Mouse (Mus musculus): ENCODE measurements around the gene Cyth4. TPM values are rescaled to one million over a fixed set of nuclear protein-coding genes. Genes with fewer than 3 reads are reported as not detected.
A peak's percentile ranks its signal among the peaks of the same experiment; 100 is the strongest.

Gene Cyth4
- polyA plus RNA-seq, 1 experiment: 16.9 TPM

DNA sequence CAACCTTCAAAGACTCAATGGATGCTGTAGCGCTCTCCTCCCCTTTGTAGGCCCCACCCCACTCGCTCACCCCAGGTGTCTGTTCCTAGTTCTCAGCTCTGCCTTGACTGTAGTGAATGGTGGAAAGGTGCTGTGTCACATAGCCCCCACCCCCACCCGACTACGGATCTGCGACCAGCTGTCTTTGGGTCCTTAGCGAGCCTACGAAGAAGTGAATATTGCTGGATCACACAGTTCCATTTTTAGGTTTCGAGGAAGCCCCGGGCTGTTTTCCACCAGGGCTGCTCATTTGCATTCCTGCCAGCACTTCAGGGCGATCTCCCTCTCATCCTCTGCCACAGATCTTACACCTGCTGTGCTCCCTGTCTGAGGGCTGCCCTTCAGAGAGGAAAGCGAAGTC is 13.5 kb upstream of the Cyth4 start:
- peak in 1 of 2 experiments; percentile 45 for DNase-seq (ENCODE audit: extremely low spot score in 1 of 2, low spot score in 1 of 2)

DNA sequence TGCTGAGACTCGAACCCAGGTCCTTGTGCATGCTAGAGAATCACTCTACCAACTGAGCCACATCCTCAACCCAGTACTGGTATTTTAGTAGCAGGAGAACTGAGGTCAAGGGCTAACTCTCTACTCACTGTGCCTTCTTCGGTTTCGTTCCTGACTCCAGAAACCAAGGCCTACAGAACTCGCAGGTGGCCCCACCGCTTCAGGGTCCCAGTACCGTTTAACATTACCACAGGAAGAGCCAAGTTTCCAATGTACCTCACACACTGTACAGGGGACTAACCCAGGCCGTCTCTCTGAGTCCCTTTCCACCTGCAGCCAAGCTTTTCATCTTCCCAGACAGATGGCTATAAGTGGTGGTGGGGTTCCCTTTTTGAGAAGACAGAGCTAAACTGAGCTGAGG is 11.4 kb upstream of the Cyth4 start:
- DNase-seq (ENCODE audit: extremely low spot score in 1 of 2, low spot score in 1 of 2): no peak

DNA sequence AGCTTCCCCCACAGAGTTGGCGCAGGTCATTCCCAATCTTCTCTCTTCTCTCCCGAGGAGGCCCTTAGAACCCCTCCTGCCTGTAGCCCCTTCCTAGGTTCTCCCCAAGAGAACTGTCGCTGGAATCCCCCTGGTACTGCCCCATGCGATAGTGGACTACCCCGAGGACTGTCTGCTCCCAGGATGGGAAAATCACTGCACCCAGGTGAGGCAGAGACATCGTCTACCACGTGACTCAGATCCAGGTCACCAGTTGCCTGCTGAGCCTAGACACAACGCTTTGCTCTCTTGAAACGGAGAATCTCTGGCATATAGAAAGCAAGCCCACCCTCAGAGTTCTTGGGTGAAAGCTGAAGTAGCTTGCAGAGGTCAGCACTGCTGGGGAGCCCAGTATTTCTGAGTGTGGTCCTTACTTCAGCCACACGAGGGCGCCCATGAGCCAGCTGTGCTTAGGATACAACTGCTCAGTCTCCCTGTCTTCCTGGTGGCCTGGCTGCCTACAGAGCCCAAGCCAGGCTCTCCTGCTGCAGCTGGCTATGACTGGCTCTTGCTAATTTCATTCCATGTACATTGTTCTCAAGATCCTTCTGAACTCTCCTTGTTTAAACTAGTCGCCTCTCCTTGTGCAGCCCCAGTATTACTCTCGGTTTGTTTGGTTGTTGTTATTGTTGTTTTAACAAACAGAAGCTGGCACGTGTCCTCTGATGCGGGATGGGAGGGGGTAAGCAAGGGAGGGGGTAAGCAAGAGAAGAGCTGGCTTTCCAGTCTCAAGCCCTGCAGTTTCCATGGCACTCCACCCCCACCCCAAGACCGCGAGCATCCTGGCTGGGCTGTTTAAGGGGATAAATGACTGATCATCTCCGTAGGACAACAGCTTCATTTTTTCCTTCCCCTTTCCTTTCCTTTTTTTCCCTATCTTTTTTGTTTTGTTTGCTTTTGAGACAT is 9.5 kb upstream of the Cyth4 start:
- peak; percentile 64 to 96 for DNase-seq (ENCODE audit: extremely low spot score in 1 of 2, low spot score in 1 of 2)

- DNase-seq (ENCODE audit: extremely low spot score in 1 of 2, low spot score in 1 of 2): no peak
These were observed 8.8 kb upstream of the Cyth4 start for GRCm38 (mm10) chr15:78588049-78588448.

GRCm38 (mm10) chr15:78588900-78589299 is 7.9 kb upstream of the Cyth4 start:
- no peak for DNase-seq (ENCODE audit: extremely low spot score in 1 of 2, low spot score in 1 of 2)

DNA sequence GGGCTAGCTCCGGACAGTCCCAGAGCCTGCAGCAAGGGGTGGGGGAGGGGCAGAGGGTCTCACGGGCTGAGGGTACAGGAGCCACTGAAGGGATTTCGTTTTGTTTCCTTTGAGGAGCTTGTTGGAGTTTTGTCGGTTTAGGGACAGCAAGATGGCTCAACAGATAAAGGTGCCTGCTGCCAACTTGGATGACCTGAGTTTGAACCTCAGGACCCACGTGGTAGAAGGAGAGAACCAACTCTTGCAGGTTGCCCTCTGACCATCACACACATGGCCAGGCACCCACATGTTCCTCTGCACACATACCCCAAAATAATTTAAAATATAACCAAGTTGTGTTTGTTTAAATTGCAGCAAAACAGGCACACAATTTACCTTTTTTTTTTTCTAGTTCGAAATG is 6.9 kb upstream of the Cyth4 start:
- DNase-seq (ENCODE audit: extremely low spot score in 1 of 2, low spot score in 1 of 2): no peak

GRCm38 (mm10) chr15:78590785-78591184 is 6.1 kb upstream of the Cyth4 start:
- DNase-seq (ENCODE audit: extremely low spot score in 1 of 2, low spot score in 1 of 2): no peak

DNA sequence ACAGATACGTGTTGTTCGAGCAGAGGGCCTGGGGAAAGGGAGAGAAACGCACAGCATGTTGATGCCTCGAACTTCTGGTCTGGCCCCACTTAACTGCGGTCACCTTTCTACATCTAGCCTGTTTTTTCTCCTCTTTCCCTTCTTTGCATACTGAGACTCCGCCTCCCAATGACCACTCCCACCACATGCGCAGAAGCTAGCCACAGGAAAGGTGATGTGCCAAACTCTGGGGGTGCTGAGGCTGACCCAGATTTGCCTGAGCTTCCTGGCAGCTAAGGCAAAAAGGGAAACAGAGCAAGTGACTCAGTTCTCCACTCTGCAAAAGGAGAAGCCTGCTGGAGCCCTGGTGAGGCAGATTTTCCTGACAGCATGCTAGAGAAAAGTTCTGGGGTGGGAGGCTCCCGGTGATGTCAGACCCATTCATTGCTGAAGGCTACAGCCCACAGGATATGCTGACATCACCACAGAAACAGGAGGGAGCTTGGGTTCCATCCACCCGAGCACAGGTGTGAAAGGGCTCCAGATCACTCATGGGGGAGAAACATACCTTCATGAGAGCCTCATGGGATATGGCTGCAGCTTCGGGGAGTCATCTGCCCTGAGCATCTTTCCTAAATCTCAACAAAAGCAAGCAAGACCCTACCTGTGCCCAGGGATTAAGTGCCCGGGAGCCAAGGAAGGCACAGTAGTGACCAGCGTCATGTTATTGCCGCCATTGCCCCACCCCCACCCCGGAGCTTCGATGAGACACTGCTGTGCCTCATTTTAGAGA is 5.0 kb upstream of the Cyth4 start:
- no peak for DNase-seq (ENCODE audit: extremely low spot score in 1 of 2, low spot score in 1 of 2)

- DNase-seq (ENCODE audit: extremely low spot score in 1 of 2, low spot score in 1 of 2): no peak
These were observed 4.3 kb upstream of the Cyth4 start for GRCm38 (mm10) chr15:78592452-78592968.

- no peak for DNase-seq (ENCODE audit: extremely low spot score in 1 of 2, low spot score in 1 of 2)
These were observed 2.9 kb upstream of the Cyth4 start for GRCm38 (mm10) chr15:78593896-78594425.

DNA sequence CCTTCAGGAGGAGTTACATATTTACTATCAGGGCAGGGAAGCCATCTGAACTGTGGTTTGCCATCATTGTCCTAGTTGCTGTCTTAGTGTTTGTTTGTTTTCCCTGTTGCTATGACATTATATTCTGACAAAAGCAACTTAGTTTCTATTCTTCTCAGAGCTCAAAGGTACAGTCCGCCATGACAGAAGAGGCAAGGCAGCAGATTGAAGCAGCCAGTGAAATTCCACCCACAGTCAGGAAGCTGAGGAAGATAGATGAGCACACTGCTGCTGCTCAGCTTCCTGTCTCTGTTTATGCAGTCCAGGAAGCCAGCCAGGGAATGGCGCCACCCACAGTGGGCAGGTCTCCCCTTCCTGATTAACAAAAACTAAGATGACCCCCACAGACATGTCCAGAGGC is 2.0 kb upstream of the Cyth4 start:
- no peak for DNase-seq (ENCODE audit: extremely low spot score in 1 of 2, low spot score in 1 of 2)

DNA sequence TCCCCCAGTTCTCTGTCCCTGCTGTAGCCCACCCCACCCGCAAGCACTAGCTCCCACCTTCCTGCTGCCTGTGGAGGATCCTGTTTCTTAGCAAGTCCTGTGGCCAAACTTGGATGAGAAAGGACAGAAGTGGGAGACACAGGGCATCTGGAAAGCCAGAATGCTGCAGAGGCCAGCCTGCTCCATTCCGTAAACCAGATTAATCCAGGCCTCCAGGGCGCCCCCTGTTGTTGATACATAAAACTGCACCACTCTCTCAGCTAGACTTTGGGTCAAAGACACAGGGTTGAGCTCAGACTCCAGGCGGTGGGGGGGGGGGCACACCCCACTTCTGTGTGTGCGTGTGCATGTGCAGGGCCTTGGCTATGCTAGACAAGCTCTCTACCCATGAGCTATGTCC is 1.4 kb upstream of the Cyth4 start:
- no peak for DNase-seq (ENCODE audit: extremely low spot score in 1 of 2, low spot score in 1 of 2)

GRCm38 (mm10) chr15:78596504-78596903 is 343 bp upstream of the Cyth4 start:
- DNase-seq (ENCODE audit: extremely low spot score in 1 of 2, low spot score in 1 of 2): no peak

GRCm38 (mm10) chr15:78597729-78598128 is 882 bp downstream of the Cyth4 start:
- no peak for DNase-seq (ENCODE audit: extremely low spot score in 1 of 2, low spot score in 1 of 2)

- DNase-seq (ENCODE audit: extremely low spot score in 1 of 2, low spot score in 1 of 2): no peak
These were observed 2.3 kb downstream of the Cyth4 start for GRCm38 (mm10) chr15:78599124-78599523.

DNA sequence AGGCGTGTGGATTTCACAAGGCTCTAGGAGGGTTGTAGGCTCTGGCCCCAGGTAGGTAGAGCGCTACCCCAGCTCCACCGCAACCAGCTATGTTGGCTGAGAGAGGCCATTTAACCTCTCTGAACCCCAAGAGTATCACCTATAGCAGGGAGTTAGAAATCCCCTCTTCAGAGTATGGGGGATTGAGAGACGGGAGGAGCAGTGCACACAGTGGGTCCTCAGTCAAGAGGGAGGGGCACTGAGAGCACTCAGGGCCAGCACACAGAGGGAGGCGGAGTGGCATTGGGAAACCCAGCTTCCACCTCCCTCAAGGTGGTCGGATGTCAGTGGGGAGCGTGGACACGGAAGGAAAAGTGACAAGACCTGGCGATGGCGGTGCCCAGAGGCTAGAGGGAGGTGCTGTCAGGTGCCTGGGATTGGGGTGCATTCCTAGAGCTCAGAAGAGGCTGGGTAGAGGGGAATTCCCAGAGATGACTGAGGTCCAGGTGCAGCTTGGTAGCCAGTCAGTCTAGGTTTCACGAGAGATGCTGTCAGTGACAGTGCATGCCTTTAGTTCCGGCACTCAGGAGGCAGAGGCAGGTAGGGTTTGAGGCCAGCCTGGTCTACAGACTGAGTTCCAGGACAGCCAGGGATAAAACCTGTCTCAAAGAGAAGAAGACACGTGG is 2.8 kb downstream of the Cyth4 start:
- no peak for DNase-seq (ENCODE audit: extremely low spot score in 1 of 2, low spot score in 1 of 2)

DNA sequence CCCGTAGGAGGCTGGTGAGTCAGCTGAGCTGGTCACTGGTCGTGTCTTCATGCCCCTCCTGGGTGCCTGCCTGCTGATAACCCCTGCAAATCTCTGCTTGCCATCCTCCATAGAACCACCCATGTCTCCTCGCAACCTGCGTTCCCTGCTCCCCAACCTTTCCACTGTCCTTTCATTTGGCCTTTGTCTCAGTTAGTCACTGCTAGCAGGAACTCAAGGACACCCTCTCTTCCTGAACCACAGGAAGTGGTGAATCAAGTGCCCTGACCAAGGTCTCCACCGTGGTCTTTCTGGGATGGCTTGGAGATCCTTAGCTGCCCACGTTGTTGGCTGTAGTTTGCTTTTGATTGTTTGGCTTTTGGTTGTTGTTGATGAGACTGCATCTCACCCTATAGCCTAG is 4.3 kb downstream of the Cyth4 start:
- DNase-seq (ENCODE audit: extremely low spot score in 1 of 2, low spot score in 1 of 2): no peak

- no peak for DNase-seq (ENCODE audit: extremely low spot score in 1 of 2, low spot score in 1 of 2)
These were observed 7.4 kb downstream of the Cyth4 start for GRCm38 (mm10) chr15:78604255-78604654.

DNA sequence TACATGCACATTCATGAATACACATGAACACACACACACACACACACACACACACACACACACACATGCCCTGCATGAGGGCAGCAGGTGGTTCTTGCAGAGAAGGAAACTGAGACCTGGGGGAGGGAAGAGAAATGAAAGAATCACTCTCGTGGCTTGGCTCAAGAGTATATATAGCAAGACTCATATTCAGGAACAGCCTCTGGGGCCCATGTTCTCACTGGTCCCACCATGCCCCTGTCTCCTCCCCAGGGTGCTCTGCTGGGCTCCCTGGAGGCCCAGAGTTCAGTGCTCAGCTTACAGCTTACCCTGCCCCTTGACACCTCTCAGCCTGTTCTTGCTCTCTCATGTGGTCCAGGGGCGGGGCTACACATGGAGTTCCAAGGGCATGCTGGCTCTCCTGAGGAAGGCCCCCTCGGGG is 8.5 kb downstream of the Cyth4 start:
- no peak for DNase-seq (ENCODE audit: extremely low spot score in 1 of 2, low spot score in 1 of 2)

DNA sequence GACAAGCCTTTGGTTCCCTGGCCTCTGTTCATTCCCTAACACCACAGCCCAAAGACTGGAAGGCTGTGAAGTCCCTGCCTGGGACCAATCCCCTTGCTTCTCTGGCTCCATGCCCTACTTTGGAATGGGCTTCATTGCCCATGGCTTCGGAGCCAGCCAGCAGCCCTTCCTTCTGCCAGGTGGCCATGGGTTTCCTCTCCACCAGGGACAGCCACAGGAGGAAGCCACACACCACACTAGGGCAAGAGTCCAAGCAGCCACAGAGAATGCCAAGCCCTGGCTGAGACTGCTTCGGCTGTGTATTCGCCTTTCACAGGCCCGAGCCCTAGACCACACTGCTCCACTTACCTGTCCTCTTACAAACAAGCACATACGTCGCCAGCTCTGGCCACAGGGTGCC is 9.2 kb downstream of the Cyth4 start:
- no peak for DNase-seq (ENCODE audit: extremely low spot score in 1 of 2, low spot score in 1 of 2)

DNA sequence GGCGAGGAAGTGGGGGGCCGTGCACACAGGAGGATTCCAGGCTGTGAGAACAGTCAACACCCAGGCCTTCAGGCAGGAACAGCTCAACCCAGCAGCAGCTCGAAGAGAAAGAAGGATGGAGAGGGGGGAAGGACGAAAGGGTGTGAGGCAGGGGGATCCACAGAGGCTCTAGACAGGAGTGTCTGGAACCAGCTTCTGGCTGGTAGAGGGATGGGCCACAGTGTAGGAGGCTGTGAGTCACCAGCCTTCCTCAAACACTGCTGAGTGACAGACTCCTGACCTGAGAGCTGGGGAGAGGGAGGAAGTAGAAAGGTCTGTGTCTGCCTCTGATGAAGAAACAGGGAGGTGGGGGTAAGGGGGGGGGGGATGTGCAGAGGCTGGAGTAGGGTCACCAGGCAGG is 10.6 kb downstream of the Cyth4 start:
- peak in 1 of 2 experiments; percentile 63 for DNase-seq (ENCODE audit: extremely low spot score in 1 of 2, low spot score in 1 of 2)
